Mouse (Mus musculus) ES-Bruce4 (cell line): Measurements from ENCODE around the gene Selplg. TPM values are rescaled to one million over a fixed set of nuclear protein-coding genes. Genes with fewer than 3 reads are reported as not detected.
"Not testable (repeated sequence)": the region's sequence is repeated elsewhere in the genome, so short reads cannot be mapped to it uniquely, and the experiment has no call there.

Experiments used
- H3K27ac ChIP-seq: 2 replicates; pipeline ENCODE4 v1.5.1; 2012; ENCODE audit warnings: low read length, inconsistent platforms; ENCODE audit not compliant: insufficient read depth
- H3K27me3 ChIP-seq: 2 replicates; pipeline ENCODE4 v1.6.1; 2012; ENCODE audit warnings: mild to moderate bottlenecking, low read length, inconsistent platforms; ENCODE audit not compliant: control insufficient read depth, poor library complexity, insufficient read depth, severe bottlenecking
- H3K36me3 ChIP-seq: 2 replicates; pipeline ENCODE4 v1.6.1; 2012; ENCODE audit warnings: inconsistent platforms, mild to moderate bottlenecking, low read length, moderate library complexity; ENCODE audit not compliant: control insufficient read depth, poor library complexity, insufficient read depth, severe bottlenecking
- H3K4me1 ChIP-seq: one replicate; pipeline ENCODE4 v1.8.1; 2011; ENCODE audit warnings: low read length; ENCODE audit not compliant: control insufficient read depth, insufficient read depth
- H3K4me3 ChIP-seq: 2 replicates; pipeline ENCODE4 v1.5.1; 2011; ENCODE audit warnings: low read depth, mild to moderate bottlenecking, low read length
- H3K9ac ChIP-seq: 2 replicates; pipeline ENCODE4 v1.6.1; 2012; ENCODE audit warnings: low read depth, mild to moderate bottlenecking, inconsistent platforms; ENCODE audit not compliant: poor library complexity, severe bottlenecking
- H3K9me3 ChIP-seq: replicated peaks from 2 replicates; pipeline ENCODE4 v1.6.1; 2012; ENCODE audit warnings: mild to moderate bottlenecking, low read length, inconsistent platforms; ENCODE audit not compliant: control insufficient read depth, poor library complexity, insufficient read depth, severe bottlenecking
- CTCF ChIP-seq: IDR thresholded peaks from one replicate; pipeline ENCODE4 v1.8.1; 2011; ENCODE audit warnings: low read depth, low read length
- EP300 ChIP-seq: IDR thresholded peaks from 2 replicates; pipeline ENCODE4 v1.6.1; 2011; ENCODE audit warnings: low read depth, low read length; ENCODE audit not compliant: insufficient read depth
- POLR2A ChIP-seq: IDR thresholded peaks from one replicate; pipeline ENCODE4 v1.8.1; 2011; ENCODE audit warnings: low read length; ENCODE audit not compliant: insufficient read depth
- polyA plus RNA-seq: library from polyadenylated mRNA; stranded (reverse); fragments of >200 nt; gene quantifications from 2 replicates; pipeline ENCODE4 v1.2.4, GENCODE M21; 2011; ENCODE audit warnings: low read depth; ENCODE audit not compliant: missing spikeins, insufficient read depth, insufficient read length

Selplg gene
- polyA plus RNA-seq, 1 experiment, result 0.72 TPM

GRCm38 (mm10) chr5:113815041-113815389, 17.4 kb downstream of the Selplg start:
- Histone ChIP-seq H3K27me3 (no peaks in the 10 kb centered on the region), H3K9ac (no peak overlapping the region), H3K9me3 (no peaks in the 10 kb centered on the region), H3K4me1 (peaks cover 3% of the 10 kb centered on the region), H3K36me3 (no peaks in the 10 kb centered on the region), H3K4me3 (no peak overlapping the region), H3K27ac (no peak overlapping the region)
- TF ChIP-seq CTCF (no peak), POLR2A (no peak), EP300 (no peak)

DNA sequence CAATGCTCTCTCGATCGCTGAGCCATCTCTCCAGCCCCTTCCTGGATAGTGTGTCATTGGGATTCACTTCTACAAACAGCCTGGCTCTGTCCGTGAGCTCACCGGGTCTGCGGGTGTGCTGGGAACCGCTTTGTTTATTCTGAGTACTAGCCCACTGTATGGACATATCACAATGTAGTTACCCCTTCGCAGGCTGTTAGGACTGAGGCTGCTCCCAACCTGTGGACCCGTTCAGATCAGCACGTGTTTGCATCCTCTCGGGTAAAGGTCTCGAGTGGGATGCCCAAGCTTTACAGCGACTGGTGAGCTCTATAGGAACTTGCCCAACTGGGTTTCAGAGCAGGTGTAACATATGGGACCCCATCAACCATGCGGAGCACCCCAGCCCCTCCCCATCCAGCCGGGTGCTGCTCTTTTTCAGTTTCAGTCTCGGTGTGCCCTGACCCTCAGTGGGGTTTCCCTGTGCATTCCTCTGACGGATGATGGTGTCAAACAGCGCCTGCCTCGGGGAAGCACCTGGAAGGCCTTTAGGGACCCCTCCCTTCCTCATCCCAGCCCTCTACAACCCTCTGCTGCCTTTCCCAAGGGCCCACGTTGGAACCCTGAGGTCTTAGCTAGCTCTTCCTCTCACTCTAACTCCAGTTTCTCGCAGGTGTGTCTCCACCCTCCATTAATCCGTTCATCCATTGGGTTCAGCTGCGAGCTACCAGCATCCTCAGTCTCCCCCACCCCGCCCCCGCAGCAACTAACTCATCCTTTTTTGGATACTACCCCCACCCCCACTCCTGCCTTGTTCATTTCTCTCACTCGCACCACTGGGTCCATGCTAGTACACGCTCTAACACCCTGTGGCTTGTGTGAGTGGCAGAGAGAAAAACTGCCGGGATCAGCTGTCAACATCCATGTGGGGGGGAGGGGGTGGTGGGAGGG, 18.1 kb downstream of the Selplg start:
- no peaks in the 10 kb centered on the region for H3K36me3 ChIP-seq
- peak overlapping the region; percentile 26; the same call in 1 of the 2 replicates for H3K9ac ChIP-seq
- peak overlapping the region; percentile 24 for H3K4me3 ChIP-seq
- H3K4me1 ChIP-seq, result peaks cover 3% of the 10 kb centered on the region
- no peak for TF ChIP-seq POLR2A
- no peak for TF ChIP-seq EP300
- no peak for TF ChIP-seq CTCF
- no peaks in the 10 kb centered on the region for H3K27me3 ChIP-seq
- H3K27ac ChIP-seq, result no peak overlapping the region
- H3K9me3 ChIP-seq, result no peaks in the 10 kb centered on the region

- no peak overlapping the region for H3K27ac ChIP-seq
- TF ChIP-seq POLR2A (no peak), CTCF (peak; percentile 87)
- no peaks in the 10 kb centered on the region for H3K27me3 ChIP-seq
- peaks cover 3% of the 10 kb centered on the region for H3K4me1 ChIP-seq
- no peak overlapping the region for H3K4me3 ChIP-seq
- no peaks in the 10 kb centered on the region for H3K9me3 ChIP-seq
- no peaks in the 10 kb centered on the region for H3K36me3 ChIP-seq
- H3K9ac ChIP-seq, result no peak overlapping the region
These were observed 18.8 kb downstream of the Selplg start for GRCm38 (mm10) chr5:113813608-113814007.

- Histone ChIP-seq H3K9ac (no peak overlapping the region), H3K27me3 (no peaks in the 10 kb centered on the region), H3K36me3 (no peaks in the 10 kb centered on the region), H3K4me1 (peaks cover 3% of the 10 kb centered on the region), H3K4me3 (no peak overlapping the region), H3K9me3 (no peaks in the 10 kb centered on the region), H3K27ac (no peak overlapping the region)
- TF ChIP-seq CTCF, result no peak
These were observed 19.8 kb downstream of the Selplg start for GRCm38 (mm10) chr5:113812638-113813037.

DNA sequence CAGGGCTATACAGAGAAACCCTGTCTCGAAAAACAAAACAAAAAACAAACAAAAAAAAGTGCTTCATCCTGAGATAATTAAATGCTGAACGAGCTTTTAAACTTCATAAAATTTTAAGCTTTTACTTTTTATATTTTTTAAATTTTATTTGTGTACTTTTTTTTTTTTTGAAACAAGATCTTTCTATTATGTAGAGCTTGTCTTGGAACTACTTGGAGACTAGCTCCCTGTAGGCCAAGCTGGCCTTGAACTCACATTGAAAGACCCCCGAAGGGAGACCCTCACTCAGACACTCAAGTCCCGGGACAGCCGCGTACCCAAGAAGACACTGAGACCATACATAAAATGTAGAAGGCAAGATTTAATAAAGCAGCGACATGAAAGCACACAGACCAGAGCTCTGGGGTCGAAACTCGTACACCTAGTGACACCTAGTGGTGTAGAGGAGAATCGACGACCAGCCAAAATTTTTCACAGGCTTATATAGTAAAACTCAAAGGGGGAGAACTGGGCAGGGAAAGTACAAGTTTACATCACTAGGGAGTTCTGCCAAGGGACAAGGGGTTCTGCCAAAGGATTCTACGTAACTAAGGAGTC, 20.5 kb downstream of the Selplg start:
- H3K27ac ChIP-seq, H3K4me3 ChIP-seq, H3K36me3 ChIP-seq, H3K4me1 ChIP-seq, H3K9me3 ChIP-seq, H3K27me3 ChIP-seq, H3K9ac ChIP-seq: not testable (repeated sequence)

DNA sequence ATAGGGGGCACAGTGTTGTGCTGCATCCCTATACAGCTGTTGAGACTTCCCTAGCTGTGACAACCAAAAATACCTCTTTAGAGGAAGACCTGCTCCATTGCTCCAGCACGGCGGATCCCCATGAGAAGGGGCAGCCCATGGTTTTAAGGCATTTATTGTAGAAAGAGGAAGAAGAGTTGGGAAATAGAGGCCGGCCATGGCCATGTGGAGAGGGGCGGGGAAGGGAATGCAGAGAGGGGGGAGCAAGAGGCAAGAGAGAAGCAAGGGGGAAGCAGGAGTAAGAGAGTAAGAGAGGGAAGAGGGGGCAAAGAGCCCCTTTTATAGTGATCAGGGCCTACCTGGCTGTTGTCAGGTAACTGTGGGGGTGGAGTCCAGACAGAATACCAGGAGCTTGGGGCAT, 22.3 kb downstream of the Selplg start:
- Histone ChIP-seq H3K36me3 (no peaks in the 10 kb centered on the region), H3K4me1 (peaks cover 3% of the 10 kb centered on the region), H3K9ac (no peak overlapping the region), H3K9me3 (no peaks in the 10 kb centered on the region), H3K27me3 (no peaks in the 10 kb centered on the region), H3K27ac (no peak overlapping the region), H3K4me3 (no peak overlapping the region)
- no peak for TF ChIP-seq CTCF
- no peak for TF ChIP-seq POLR2A
- no peak for TF ChIP-seq EP300
